Mouse (Mus musculus) G1E-ER4 (cell line): ENCODE data around the gene Lman1l. TPM values are rescaled to one million over a fixed set of nuclear protein-coding genes. Genes with fewer than 3 reads are reported as not detected.

Experiments
- GATA1 ChIP-seq: IDR thresholded peaks from one replicate; pipeline ENCODE4 v1.8.0; 2012; ENCODE audit warnings: low read length, inconsistent platforms
- polyA plus RNA-seq: library from polyadenylated mRNA; stranded (reverse); fragments of >175 nt; gene quantifications from 2 replicates; pipeline ENCODE4 v1.2.3, GENCODE M21; 2012

Lman1l gene
- not detected in 2 replicates for polyA plus RNA-seq

DNA sequence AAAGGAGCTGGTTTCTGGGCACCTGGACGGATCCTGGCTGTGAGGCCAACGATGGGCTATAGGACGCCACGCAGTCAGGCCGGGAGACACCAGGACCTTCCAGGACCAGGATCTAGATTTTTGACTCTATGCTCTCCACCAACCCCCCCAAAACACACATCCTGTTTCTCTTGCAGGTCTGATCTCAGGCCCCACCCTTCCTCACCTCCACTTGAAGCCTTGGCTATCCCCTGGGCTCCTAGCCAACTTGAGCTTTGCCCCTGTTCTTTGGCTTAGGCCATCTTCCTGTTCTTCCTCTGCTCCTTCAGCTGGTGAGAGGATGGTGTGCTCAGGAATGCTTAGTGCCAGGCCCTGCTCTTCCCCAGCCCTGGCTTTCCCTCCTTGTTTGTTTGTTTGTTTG, at the start of gene Lman1l:
Lman1l (minus strand) TSS at position 101 of the 400 bp plus-strand sequence.
- TF ChIP-seq GATA1, result no peak

DNA sequence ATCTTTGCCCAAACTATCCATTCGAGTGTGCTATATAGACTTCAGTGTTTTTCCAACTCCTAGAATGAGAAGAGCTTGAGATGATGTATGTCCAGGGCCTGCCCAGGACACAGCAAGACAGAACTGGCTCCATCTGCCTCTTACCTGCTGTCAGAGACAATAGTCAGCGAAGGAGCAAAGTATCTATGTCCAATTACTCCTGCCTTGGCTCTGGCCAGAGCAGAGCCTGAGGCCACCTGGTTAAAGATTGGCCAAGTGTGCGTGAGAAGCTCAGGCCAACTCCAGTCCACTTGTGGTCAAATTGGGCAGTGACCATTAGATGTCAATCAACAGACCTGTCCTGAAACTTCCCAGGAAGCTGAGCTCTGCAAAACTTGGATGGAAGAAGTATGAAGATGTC, 49.0 kb upstream of the Lman1l start:
- TF ChIP-seq GATA1, result no peak

DNA sequence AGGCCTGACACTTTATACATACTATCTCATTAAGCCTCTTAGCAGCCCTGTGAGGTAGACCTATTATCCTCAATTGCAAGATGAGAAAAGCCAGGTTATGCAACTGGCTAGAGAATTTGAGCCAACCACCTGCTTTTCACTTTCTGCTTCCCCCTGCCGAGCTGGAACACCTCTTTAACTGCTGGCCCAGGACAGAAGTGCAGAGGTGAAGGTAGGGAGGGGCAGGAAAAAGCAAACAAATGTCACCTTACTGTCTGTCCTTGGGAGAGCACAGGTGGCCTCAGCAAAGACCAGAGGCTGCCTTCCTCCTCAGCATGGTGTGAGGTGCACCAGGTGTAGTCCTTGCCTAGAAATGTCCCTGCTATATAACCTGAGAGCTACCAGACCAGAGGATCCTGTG, 47.7 kb upstream of the Lman1l start:
- TF ChIP-seq GATA1, result no peak

DNA sequence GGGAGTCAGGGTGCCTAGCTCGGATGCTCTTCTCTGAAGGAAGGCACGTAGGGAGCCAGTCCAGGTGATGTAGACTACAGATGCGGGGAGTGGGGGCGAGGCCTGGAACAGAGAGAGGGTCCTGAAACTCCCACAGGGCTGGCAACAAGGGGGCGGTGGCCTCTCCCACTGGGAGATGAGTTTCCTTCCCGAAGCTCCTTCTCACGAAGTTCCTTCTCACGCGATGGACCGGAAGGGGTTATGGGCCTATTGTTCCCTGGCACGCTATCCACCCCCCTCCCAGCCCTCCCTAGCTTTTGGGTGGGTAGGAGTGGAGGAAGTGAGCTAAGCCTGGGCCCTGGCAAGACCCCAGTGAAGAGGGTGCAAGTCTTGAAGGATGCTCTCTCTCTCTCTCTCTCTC, 47.2 kb upstream of the Lman1l start:
- no peak for TF ChIP-seq GATA1

DNA sequence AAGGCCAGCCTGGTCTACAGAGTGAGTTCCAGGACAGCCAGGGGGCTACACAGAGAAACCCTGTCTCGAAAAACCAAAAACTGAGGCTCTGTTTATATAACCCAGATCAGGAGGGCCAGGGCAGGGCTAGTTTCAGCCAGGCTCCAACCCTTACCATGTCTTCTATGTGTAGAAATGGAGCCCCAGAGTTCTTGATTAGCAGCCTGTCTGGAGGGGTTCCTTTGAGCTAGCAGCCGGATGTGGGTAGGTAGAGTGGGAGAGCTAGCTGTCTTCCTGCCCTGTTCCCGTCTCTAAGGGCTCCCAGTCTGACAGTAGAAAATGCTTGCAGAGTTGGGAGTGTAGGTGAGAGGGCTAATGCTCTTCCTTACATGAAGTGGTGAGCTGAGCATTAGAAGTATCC, 46.6 kb upstream of the Lman1l start:
- no peak for TF ChIP-seq GATA1

DNA sequence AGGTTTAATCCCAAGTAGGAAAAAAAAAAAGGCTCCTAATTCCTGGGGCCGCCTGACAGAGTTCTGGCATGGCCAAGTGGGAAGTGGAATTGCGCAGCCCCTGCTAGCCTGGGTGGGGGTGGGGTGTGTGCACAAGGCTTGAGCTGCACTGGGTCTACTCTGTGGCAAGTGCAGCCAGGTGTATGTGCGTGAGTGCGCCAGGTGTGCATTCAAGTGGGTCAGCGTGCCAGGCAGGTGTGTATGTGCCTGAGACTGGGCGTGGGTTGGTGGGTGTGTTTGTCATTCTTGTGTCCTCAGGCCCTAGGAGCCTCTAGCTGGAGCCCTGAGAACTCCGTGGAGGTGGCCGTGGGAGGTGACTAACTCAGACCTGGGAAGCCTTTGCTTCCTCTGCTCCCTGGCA, 46.0 kb upstream of the Lman1l start:
- TF ChIP-seq GATA1, result no peak

DNA sequence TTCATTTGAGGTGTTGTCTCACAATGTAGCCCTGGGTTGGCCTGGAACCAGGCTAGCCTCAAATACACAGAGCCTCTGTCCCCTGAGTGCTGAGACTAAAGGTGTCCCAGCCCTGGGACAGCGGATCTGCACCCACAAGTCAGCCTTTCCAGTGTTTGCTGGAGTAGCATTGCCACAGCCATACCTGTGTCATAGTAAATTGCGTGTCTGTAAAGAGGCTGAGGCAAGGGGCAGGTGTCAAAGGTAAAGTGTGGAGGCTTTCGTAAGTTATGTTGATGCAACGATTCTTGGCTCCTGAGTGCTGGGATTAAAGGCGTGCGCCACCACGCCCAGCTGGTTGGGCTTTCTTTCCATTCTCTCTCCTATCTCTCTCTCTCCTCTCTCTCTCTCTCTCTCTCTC, 44.0 kb upstream of the Lman1l start:
- no peak for TF ChIP-seq GATA1

DNA sequence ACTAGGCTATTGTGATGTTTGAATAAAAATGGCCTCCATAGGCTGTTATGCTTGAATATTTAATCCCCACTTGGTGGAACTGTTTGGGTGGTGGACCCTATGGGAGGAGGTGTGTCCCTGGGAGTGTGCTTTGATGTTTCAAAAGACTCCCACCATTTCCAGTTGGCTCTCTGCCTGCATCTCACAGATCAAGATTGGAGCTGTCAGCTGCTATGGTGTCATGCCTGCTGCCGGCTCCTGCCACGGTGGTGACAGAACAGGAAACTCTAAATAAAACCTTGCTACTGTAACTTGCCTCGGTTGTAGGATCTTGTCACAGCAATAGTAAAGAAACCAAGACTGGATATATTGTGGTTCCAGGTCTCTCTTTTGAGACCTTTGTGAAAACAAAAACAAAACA, 41.0 kb upstream of the Lman1l start:
- no peak for TF ChIP-seq GATA1

DNA sequence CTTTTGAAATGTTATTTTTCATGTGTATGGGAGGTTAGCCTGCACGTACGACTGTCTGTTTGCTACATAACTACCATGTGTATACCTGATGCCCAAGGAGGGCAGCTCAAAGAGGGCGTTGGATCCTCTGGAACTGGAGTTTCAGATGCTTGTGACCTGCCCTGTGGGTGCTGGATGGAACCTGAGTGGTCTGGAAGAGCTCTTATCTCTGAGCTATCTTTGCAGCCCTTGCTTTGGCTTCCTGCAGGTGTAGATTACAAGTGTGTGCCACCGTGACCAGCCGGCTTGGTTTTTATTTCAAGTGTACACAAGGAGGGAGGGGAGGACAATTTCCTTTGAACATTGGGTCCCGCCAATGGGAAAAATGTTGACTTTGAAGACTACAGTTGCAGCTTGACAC, 39.9 kb upstream of the Lman1l start:
- peak; percentile 43 for TF ChIP-seq GATA1

DNA sequence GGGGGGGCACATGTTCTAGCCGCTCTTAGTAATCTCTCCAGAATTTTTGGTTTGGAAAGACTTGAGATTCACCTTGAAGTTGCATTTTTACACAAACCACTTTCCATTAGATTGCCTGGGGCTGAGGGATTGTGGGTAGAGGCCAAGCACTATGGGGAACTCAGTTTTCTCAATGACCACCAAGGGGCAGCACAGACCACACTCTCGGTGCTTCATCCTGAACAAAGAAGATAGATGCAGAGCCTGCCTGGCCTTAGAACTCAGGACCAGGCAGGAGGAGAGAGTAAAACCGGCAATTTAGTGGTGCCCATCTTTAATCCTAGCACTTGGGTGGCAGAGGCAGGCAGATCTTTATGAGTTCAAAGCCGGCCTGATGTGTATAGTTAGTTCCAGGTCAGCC, 39.2 kb upstream of the Lman1l start:
- TF ChIP-seq GATA1, result no peak

DNA sequence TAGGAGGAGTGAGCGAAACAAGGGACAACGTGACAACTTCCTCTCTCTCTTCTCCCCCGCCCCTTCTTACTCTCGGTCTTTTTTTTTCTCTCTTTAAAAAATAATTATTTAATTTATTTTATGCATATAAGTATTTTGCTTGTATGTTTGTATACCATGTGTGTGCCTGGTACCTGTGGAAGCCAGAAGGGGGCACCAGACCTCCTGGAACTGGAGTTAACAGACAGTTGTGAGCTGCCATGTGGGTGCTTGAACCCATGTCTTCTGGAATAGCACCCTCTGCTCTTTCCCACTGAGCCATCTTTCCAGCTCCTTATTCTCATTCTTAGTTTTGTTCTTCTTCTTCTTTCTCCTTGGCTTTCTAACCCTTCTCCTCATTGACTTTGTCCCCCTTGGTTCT, 38.4 kb upstream of the Lman1l start:
- TF ChIP-seq GATA1, result no peak

DNA sequence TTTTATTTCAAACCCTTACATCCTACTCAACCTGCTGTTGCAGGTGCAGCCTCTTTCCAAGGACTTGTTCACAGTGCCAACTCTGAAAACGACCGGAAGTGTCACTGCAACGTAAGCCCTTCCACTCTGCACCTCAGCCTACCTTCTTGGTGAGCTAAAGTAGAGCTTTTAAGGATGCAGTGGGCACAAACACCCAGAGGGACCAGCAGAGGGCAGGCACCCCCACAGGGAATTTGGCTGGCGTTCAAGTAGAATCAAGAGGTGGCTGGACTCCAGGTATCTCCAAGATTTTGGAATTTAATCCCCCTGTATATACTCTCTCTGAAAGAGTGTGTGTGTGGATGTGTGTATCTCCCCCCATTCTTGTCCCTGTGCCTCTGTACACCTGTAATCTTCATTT, 37.3 kb upstream of the Lman1l start:
- no peak for TF ChIP-seq GATA1

DNA sequence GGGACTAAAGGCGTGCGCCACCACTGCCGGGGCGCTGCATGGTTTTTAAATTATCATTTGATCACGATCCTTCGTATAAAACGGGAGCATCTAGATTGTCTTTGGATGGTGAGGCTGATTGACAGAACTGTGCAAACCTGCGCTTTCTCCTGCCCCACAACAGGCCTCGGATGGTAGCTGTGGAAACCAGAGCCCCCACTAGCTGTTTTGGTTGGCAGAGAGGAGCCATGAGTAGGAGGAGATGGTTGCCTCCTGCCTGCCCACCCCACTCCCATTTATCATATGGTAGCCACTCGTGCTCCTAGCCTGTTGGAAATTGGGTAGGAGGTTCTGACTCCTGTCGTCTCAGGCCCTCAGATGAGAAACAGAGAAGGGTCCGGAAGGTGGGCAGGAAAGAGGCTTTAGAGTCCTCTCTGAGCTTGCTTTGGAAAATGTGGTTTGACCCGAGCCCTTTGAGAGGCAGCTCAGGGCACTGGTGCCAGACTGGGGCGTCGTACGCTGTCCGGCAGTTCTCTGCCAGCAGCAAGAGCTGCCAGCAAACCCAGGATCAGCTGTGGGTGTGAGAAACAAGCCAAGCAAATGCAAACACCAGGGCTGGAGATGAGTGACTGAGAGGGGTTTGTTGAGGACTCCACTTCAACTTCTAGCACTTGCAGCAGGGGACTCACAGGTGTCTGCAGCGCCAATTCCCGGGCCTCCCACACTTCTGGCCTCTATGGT, 36.2 kb upstream of the Lman1l start:
- TF ChIP-seq GATA1, result no peak

DNA sequence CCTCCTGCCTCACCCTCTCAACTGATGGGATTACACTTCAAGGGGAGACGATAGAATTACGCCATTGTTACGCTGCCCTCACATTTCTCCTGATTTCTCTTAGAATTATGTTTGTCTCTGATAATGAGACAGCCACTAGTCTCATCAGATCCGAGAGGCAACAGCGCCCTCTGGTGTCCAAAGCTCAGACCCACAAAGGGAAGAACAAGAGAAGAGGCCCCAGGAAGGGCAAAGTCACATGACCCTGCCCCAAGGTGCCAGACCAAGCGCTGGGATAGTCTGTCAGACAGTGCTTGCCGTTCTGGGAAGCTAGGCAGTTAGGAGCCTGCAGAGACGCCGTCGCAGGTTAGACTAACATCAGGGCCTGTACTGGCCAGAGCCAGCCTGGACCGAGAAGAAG, 35.2 kb upstream of the Lman1l start:
- TF ChIP-seq GATA1, result no peak

DNA sequence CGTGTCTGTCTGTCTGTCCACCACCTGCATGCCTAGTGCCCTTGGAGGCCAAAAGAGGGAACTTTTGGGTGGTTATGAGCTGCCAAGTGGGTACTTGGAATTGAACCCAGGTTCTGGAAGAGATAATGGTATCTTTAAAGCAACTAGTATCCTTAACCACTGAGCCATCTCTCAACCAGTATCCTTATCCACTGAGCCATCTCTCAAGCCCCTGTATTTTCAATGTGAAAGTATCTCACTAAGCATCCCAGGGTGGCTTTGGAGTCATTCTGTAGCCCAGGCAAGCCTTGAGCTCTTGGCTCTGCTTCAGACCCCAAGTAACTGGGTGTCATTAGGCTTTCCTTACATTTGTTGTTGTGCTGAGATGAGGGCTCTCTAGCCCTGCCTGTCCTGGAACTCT, 34.4 kb upstream of the Lman1l start:
- TF ChIP-seq GATA1, result no peak

DNA sequence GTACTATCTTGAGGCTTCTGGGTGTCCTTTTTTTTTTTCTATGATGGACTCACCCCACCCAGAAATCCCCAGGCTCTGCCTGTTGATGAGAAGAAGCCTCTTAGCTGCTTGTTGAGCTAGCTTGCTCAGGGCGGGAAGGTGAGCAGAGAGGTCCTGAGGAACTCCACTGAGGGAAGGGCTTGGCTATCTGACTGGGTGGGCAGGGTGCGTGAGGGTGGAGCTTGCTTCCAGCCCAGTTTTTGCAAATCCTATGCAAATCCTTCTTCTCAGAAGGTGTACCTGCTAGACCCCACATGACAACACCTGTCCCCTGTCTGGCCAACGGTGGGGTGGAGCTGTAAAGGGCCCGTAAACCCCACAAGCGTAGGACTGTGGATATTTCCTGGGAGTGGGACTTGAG, 32.7 kb upstream of the Lman1l start, which contains the start of gene Csk:
Csk (minus strand) TSS at position 349 of the 400 bp plus-strand sequence.
- TF ChIP-seq GATA1, result no peak

DNA sequence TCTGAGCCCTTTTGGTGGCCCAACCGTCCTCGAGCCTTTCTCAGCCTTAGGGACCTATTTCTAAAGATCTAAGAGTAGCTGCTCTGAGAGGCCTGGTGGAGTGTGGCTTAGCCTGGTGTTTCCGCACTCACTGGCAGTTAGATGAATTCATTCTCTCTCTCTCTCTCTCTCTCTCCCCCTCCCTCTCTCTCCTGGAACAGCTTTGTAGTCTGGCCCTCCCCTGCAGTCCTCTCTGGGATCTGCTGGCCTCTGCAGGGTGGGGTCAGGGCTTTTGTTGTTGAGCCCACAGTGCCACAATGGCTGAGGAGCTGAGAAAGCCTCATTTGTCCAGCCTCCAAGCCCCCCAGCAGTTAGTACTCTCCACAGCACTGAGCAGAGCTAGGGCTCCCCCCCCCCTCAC, 32.3 kb upstream of the Lman1l start:
- TF ChIP-seq GATA1, result no peak

DNA sequence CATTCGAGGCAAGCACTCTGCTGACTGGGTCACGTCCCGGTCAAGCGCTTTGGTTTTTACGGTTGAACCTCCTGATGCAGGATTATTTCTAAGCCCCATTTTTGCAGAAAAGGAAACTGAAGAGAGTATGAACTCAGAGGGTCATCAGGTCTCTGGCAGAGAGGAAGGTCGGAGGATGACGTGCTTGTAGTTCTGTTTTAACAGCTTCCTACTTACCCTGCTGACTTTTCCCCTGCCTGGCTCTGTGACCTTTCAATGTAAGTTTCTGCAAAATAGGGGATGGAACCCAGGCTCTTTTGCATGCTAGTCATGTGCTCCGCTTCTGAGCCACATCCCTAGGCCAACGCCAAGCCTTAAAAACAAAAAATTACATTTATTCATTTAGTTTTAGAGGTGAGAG, 31.8 kb upstream of the Lman1l start:
- no peak for TF ChIP-seq GATA1
